Mouse (Mus musculus) stomach, postnatal 0 days (tissue): Measurements from ENCODE around the gene Ikzf3.

Experiments used
- CTCF ChIP-seq: IDR thresholded peaks from 2 replicates; pipeline ENCODE4 v1.5.1; 2016; ENCODE audit warnings: antibody characterized with exemption, low read depth, mild to moderate bottlenecking, moderate library complexity
- EP300 ChIP-seq: optimal IDR thresholded peaks from 2 replicates; pipeline ENCODE3; 2016; ENCODE audit warnings: antibody characterized with exemption

DNA sequence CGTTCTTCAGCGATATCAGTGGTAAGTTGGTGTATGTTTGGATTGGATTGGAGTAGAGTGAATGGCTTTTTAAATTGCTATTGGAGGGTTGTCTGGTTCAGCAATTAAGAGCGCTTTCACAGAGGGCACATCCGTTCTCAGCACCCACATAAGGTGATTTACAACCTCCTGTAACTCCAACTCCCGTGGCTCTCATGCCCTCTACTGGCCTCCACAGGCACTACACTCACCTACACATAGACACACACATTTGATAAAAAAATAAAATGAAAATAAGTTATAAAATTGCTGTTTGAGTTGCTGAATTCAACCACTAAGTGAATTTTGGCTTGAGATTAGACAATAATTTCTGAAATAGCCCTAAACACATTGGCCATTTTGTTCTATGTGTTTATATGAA lies 5.5 kb downstream of the Ikzf3 start:
- TF ChIP-seq CTCF (peak; percentile 48), EP300 (no peak)
